Mouse (Mus musculus) liver, embryonic 14.5 days (tissue): ENCODE data around the gene Pigf.

Source experiments
- CTCF ChIP-seq: IDR thresholded peaks from 2 replicates; pipeline ENCODE4 v1.5.1; 2016; ENCODE audit warnings: antibody characterized with exemption, low read depth, control low read depth
- EP300 ChIP-seq: IDR thresholded peaks from 2 replicates; pipeline ENCODE4 v1.6.1; 2016; ENCODE audit warnings: antibody characterized with exemption, low read depth

GRCm38 (mm10) chr17:87051652-87052051, 26.4 kb upstream of the Pigf start:
- TF ChIP-seq EP300 (no peak), CTCF (no peak)
